Comparison of ENCODE assay signal across 28 mouse cellular contexts in the genomic region with DNA sequence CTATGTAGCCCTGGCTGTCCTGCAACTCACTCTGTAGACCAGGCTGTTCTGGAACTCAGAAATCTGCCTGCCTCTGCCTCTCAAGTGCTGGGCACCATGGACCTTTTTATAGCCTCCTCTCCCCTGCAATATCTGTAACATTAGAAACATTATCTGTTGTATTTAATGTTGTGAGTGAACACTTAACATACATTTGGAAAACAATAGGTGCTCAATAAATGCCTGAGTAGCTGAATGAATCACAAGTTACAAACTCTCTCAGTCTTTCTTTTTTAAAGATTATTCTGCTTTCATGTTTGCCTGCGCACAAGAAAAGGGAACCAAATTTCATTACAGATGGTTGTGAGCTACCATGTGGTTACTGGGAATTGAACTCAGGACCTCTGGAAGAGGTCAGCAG. TPM values are rescaled to one million over a fixed set of nuclear protein-coding genes. Genes with fewer than 3 reads are reported as not detected.
DNase-seq lines count a peak whose midpoint lies in the region; TF ChIP-seq lines count a peak whose summit lies in the region.
"Had no signal": no experiment of that assay in that cellular context is flagged by ENCODE, and none has a peak within 500 bp of the region (broad histone marks: within the 10 kb centered on the region; RNA-seq: fewer than 3 reads in every experiment).

No protein-coding gene starts in this region.

- in situ Hi-C loops in ES-E14 (cut with MboI; ENCODE audit: low sequenced_read_pairs in 2 of 2, unreplicated experiment in 2 of 2) = no loop called here

- no peak for DNase-seq in testis, postnatal 10 days (ENCODE audit: low spot score)
- DNase-seq in ES-E14 (ENCODE audit: low read depth, low spot score) (no peak), ZHBTc4 (ENCODE audit: low read depth, low spot score) (peak; percentile 58)
- DNase-seq in adrenal gland, postnatal 36 days = no peak
- no peak for DNase-seq in layer of hippocampus, adult 9-10 months (ENCODE audit: low spot score)
- DNase-seq: adrenal gland, adult 2 months; adrenal gland, adult 8-10 months; adrenal gland, postnatal 10 days; adrenal gland, postnatal 14 days; adrenal gland, postnatal 25 days; B cell, adult 2 months; cerebellum, adult 11 months; cerebellum, adult 11-12 months; cerebellum, adult 18-20 months; cerebellum, adult 2 months; cerebellum, adult 8-10 months; cerebellum, adult 9-10 months had no signal

- H3K9me3 ChIP-seq in ES-E14 (ENCODE audit: control insufficient read depth, insufficient read depth, low read depth, low read length) = no peaks in the 10 kb centered on the region
- H3K9me3 ChIP-seq: G1E had no signal

- H3K36me3 ChIP-seq in testis, adult 2 months (ENCODE audit: control insufficient read depth, insufficient read depth, low read length) = no peaks in the 10 kb centered on the region
- no peaks in the 10 kb centered on the region for H3K36me3 ChIP-seq in ES-E14 (ENCODE audit: control insufficient read depth, insufficient read depth, low read length, poor library complexity, severe bottlenecking)
- H3K36me3 ChIP-seq: G1E had no signal

- peak overlapping the region; percentile 88 for H3K4me3 ChIP-seq in testis, adult 2 months (ENCODE audit: control insufficient read depth, low read depth, low read length)
- no peak overlapping the region for H3K4me3 ChIP-seq in ES-E14 (ENCODE audit: insufficient read depth in 1 of 2, low read depth in 1 of 2, low read length in 2 of 2, poor library complexity in 1 of 2, severe bottlenecking in 1 of 2)

- no peak overlapping the region for H3K9ac ChIP-seq in ES-E14 (ENCODE audit: insufficient read depth, low read depth, low read length, poor library complexity, severe bottlenecking)

- peaks cover 20% of the 10 kb centered on the region for H3K4me1 ChIP-seq in testis, adult 2 months (ENCODE audit: control insufficient read depth, insufficient read depth, low read length)
- peaks cover 2 to 20% of the 10 kb centered on the region in 2 experiments; a peak in 3 of 4 replicates for H3K4me1 ChIP-seq in ES-E14 (ENCODE audit: control insufficient read depth in 2 of 2, insufficient read depth in 2 of 2, low read length in 2 of 2, poor library complexity in 1 of 2)

- H3K27ac ChIP-seq in testis, adult 2 months (ENCODE audit: control insufficient read depth, insufficient read depth, low read depth, low read length) = no peak overlapping the region
- H3K27ac ChIP-seq in ES-E14 (ENCODE audit: insufficient read depth, low read depth, low read length, poor library complexity, severe bottlenecking) = no peak overlapping the region

- no peaks in the 10 kb centered on the region for H3K27me3 ChIP-seq in testis, adult 2 months (ENCODE audit: control insufficient read depth, insufficient read depth, low read length)
- H3K27me3 ChIP-seq: CH12.LX, Patski had no signal

- TF ChIP-seq CTCF in testis, adult 2 months (IDR thresholded peaks at IDR 0.05; ENCODE audit: control insufficient read depth, insufficient read depth, insufficient replicate concordance, low read depth, low read length) = no peak

- no peak for TF ChIP-seq POLR2A in testis, adult 2 months (IDR thresholded peaks at IDR 0.05; ENCODE audit: control insufficient read depth, low read depth, low read length)

TF ChIP-seq in ES-E14, 5 proteins besides CTCF, POLR2A, EP300 and RAD21:
- no peak for TF ChIP-seq ZNF384 (IDR thresholded peaks at IDR 0.05; ENCODE audit: low read depth, low read length)
- TF ChIP-seq CHD2 (IDR thresholded peaks at IDR 0.05; ENCODE audit: low read depth, low read length) = 0 out of 2 replicates have a peak, but pooled peaks have one; percentile 22

RNA-seq across cellular contexts. Expression of gene Arrdc5, which starts 1.8 kb away (rescaled TPM):
- 274 and 296 TPM in 2 replicates for polyA plus RNA-seq in testis, adult 2 months (2012; rRNA removed)
- 0.21 TPM in 1 of 2 replicates, not detected in the other for total RNA-seq in ES-E14 (2012; rRNA removed)
- total RNA-seq in adrenal gland, postnatal 36 days (2021) = not detected
- total RNA-seq: adrenal gland, adult 18-20 months; adrenal gland, adult 2 months; adrenal gland, adult 8-10 months; adrenal gland, postnatal 10 days; adrenal gland, postnatal 14 days; adrenal gland, postnatal 25 days; adrenal gland, postnatal 4 days; CH12.LX; G1E; MEL had no signal
- polyA plus RNA-seq: activated CD4-positive, CD25-positive, alpha-beta regulatory T cell, adult 4 months; adrenal gland, adult 2 months; brain, embryonic 14.5 days; C2C12; CD4-positive, CD25-positive, alpha-beta regulatory T cell, adult 4 months; cerebellum, adult 2 months; G1E; Patski had no signal

RNA-seq across cellular contexts. Expression of gene Uhrf1, which starts 4.9 kb away (rescaled TPM):
- polyA plus RNA-seq in testis, adult 2 months (2012; rRNA removed) = 41.1 and 43.1 TPM in 2 replicates
- total RNA-seq in ES-E14 (2012; rRNA removed) = 238 and 265 TPM in 2 replicates
- total RNA-seq in adrenal gland, postnatal 36 days (2021) = 1 to 10 TPM; 5.9 to 9.4 TPM

RNA-seq across cellular contexts. Expression of gene Plin3, which starts 5.6 kb away (rescaled TPM):
- 21.9 and 22.3 TPM in 2 replicates for polyA plus RNA-seq in testis, adult 2 months (2012; rRNA removed)
- total RNA-seq in ES-E14 (2012; rRNA removed) = 40.5 and 53.9 TPM in 2 replicates
- total RNA-seq in adrenal gland, postnatal 36 days (2021) = 100 to 1,000 TPM in 1 of 2 experiments, 10 to 100 TPM in 1; 51.4 to 106 TPM

RNA-seq across cellular contexts. Expression of gene Ticam1, which starts 21.7 kb away (rescaled TPM):
- polyA plus RNA-seq in testis, adult 2 months (2012; rRNA removed) = 3.4 and 3.7 TPM in 2 replicates
- total RNA-seq in ES-E14 (2012; rRNA removed) = 2.4 and 2.8 TPM in 2 replicates
- total RNA-seq in adrenal gland, postnatal 36 days (2021) = 10 to 100 TPM; 21.1 to 23.1 TPM

RNA-seq across cellular contexts. Expression of gene Kdm4b, which starts 27.6 kb away (rescaled TPM):
- 20.0 and 21.9 TPM in 2 replicates for polyA plus RNA-seq in testis, adult 2 months (2012; rRNA removed)
- total RNA-seq in ES-E14 (2012; rRNA removed) = 21.1 and 43.7 TPM in 2 replicates
- total RNA-seq in adrenal gland, postnatal 36 days (2021) = 10 to 100 TPM; 38.1 to 39.9 TPM

Comparison
In these comparisons a context has a peak if more than half of its experiments do, and no peak if none do; other contexts are left out.
1. RNA of gene Uhrf1, which starts 4.9 kb away (total RNA-seq): 238 to 265 TPM in ES-E14; 5.9 to 9.4 TPM in adrenal gland, postnatal 36 days; every median in the first group is over 10 times any median in the second.